Mouse (Mus musculus): Measurements from ENCODE around the gene Ceacam18.
A peak's percentile ranks its signal among the peaks of the same experiment; 100 is the strongest.

The Ceacam18 gene

GRCm38 (mm10) chr7:43634500-43634899, at the start of gene Ceacam18:
TSS of gene Ceacam18 (plus strand) at chr7:43634707.
- DNase-seq (ENCODE audit: low spot score in 2 of 2), result no peak

- DNase-seq (ENCODE audit: low spot score in 2 of 2), result no peak
Observed at GRCm38 (mm10) chr7:43584790-43585189, 49.7 kb upstream of the Ceacam18 start.

- no peak for DNase-seq (ENCODE audit: low spot score in 2 of 2)
Observed at GRCm38 (mm10) chr7:43601884-43602283, 32.6 kb upstream of the Ceacam18 start.

GRCm38 (mm10) chr7:43606896-43607742, 27.4 kb upstream of the Ceacam18 start, which contains the start of gene Zfp819:
TSS of gene Zfp819 (plus strand) at chr7:43607169.
- peak; percentile 41 to 56 for DNase-seq (ENCODE audit: low spot score in 2 of 2)

- DNase-seq (ENCODE audit: low spot score in 2 of 2), result no peak
Observed at GRCm38 (mm10) chr7:43607743-43608287, 26.7 kb upstream of the Ceacam18 start.

GRCm38 (mm10) chr7:43608316-43608824, 26.1 kb upstream of the Ceacam18 start:
- no peak for DNase-seq (ENCODE audit: low spot score in 2 of 2)

- no peak for DNase-seq (ENCODE audit: low spot score in 2 of 2)
Observed at GRCm38 (mm10) chr7:43613816-43614551, 20.5 kb upstream of the Ceacam18 start.

- DNase-seq (ENCODE audit: low spot score in 2 of 2), result no peak
Observed at GRCm38 (mm10) chr7:43622927-43623326, 11.6 kb upstream of the Ceacam18 start.

GRCm38 (mm10) chr7:43623819-43624218, 10.7 kb upstream of the Ceacam18 start:
- DNase-seq (ENCODE audit: low spot score in 2 of 2), result no peak

- DNase-seq (ENCODE audit: low spot score in 2 of 2), result no peak
Observed at GRCm38 (mm10) chr7:43625065-43625464, 9.4 kb upstream of the Ceacam18 start.

- DNase-seq (ENCODE audit: low spot score in 2 of 2), result no peak
Observed at GRCm38 (mm10) chr7:43625794-43626422, 8.6 kb upstream of the Ceacam18 start.

- no peak for DNase-seq (ENCODE audit: low spot score in 2 of 2)
Observed at GRCm38 (mm10) chr7:43633940-43634339, 567 bp upstream of the Ceacam18 start.

- DNase-seq (ENCODE audit: low spot score in 2 of 2), result no peak
Observed at GRCm38 (mm10) chr7:43636194-43636593, 1.7 kb downstream of the Ceacam18 start.

GRCm38 (mm10) chr7:43637118-43637517, 2.6 kb downstream of the Ceacam18 start:
- no peak for DNase-seq (ENCODE audit: low spot score in 2 of 2)

GRCm38 (mm10) chr7:43642587-43642986, 8.1 kb downstream of the Ceacam18 start:
- DNase-seq (ENCODE audit: low spot score in 2 of 2), result no peak

- DNase-seq (ENCODE audit: low spot score in 2 of 2), result no peak
Observed at GRCm38 (mm10) chr7:43643046-43643652, 8.6 kb downstream of the Ceacam18 start.

- no peak for DNase-seq (ENCODE audit: low spot score in 2 of 2)
Observed at GRCm38 (mm10) chr7:43652683-43653082, 18.2 kb downstream of the Ceacam18 start.

GRCm38 (mm10) chr7:43654519-43654918, 20.0 kb downstream of the Ceacam18 start:
- no peak for DNase-seq (ENCODE audit: low spot score in 2 of 2)

GRCm38 (mm10) chr7:43656232-43656631, 21.7 kb downstream of the Ceacam18 start:
- DNase-seq (ENCODE audit: low spot score in 2 of 2), result no peak

- no peak for DNase-seq (ENCODE audit: low spot score in 2 of 2)
Observed at GRCm38 (mm10) chr7:43660002-43660401, 25.5 kb downstream of the Ceacam18 start, which contains the start of gene Siglece. TSS of gene Siglece (minus strand) at chr7:43660161.

- DNase-seq (ENCODE audit: low spot score in 2 of 2), result no peak
Observed at GRCm38 (mm10) chr7:43662804-43663203, 28.3 kb downstream of the Ceacam18 start.

Measured in frontal cortex, postnatal 25 days (tissue).